Mouse (Mus musculus): ENCODE results near the gene Kcng4. TPM values are rescaled to one million over a fixed set of nuclear protein-coding genes. Genes with fewer than 3 reads are reported as not detected.

Gene Kcng4
- total and polyA plus RNA-seq, 2 experiments from 2014 or later: 0.28 to 1.6 TPM

GRCm38 (mm10) chr8:119630841-119631240, 4.6 kb downstream of the Kcng4 start:
- H3K27me3 ChIP-seq (ENCODE audit: insufficient read depth, low read length): peaks cover 2% of the 10 kb centered on the region; the same call in 1 of the 2 replicates
- no peak for ATAC-seq (ENCODE audit: low FRiP score)
- no peaks in the 10 kb centered on the region for H3K36me3 ChIP-seq (ENCODE audit: insufficient read depth, low read length)
- no peak for DNase-seq (ENCODE audit: low spot score)
- WGBS: 39% methylated on average over 3 of the region's 3 CpGs
- H3K4me2 ChIP-seq (ENCODE audit: low read depth, low read length, poor library complexity, severe bottlenecking): no peak overlapping the region
- H3K9ac ChIP-seq (replicated peaks; ENCODE audit: low read length, poor library complexity, severe bottlenecking): no peak overlapping the region
- no peak for TF ChIP-seq CTCF (IDR thresholded peaks at IDR 0.05)
- H3K9me3 ChIP-seq (ENCODE audit: low read length): no peaks in the 10 kb centered on the region
- no peak overlapping the region for H3K4me3 ChIP-seq (ENCODE audit: low read depth, low read length)
- no peaks in the 10 kb centered on the region for H3K4me1 ChIP-seq (ENCODE audit: insufficient read depth, low read length)
- H3K27ac ChIP-seq (ENCODE audit: low read depth, low read length): no peak overlapping the region

GRCm38 (mm10) chr8:119627613-119628359, 7.7 kb downstream of the Kcng4 start:
- H3K4me3 ChIP-seq (ENCODE audit: low read depth, low read length): no peak overlapping the region
- WGBS: 53% methylated on average over 10 of the region's 10 CpGs
- no peak overlapping the region for H3K4me2 ChIP-seq (ENCODE audit: low read depth, low read length, poor library complexity, severe bottlenecking)
- DNase-seq (ENCODE audit: low spot score): no peak
- no peaks in the 10 kb centered on the region for H3K9me3 ChIP-seq (ENCODE audit: low read length)
- no peak for ATAC-seq (ENCODE audit: low FRiP score)
- H3K9ac ChIP-seq (replicated peaks; ENCODE audit: low read length, poor library complexity, severe bottlenecking): no peak overlapping the region
- H3K4me1 ChIP-seq (ENCODE audit: insufficient read depth, low read length): no peaks in the 10 kb centered on the region
- H3K36me3 ChIP-seq (ENCODE audit: insufficient read depth, low read length): no peaks in the 10 kb centered on the region
- H3K27ac ChIP-seq (ENCODE audit: low read depth, low read length): no peak overlapping the region
- no peak for TF ChIP-seq CTCF (IDR thresholded peaks at IDR 0.05)
- H3K27me3 ChIP-seq (ENCODE audit: insufficient read depth, low read length): 0 out of 2 replicates have a peak, but pooled peaks cover 2% of the 10 kb centered on the region

GRCm38 (mm10) chr8:119627199-119627598, 8.3 kb downstream of the Kcng4 start:
- H3K36me3 ChIP-seq (ENCODE audit: insufficient read depth, low read length): no peaks in the 10 kb centered on the region
- H3K9me3 ChIP-seq (ENCODE audit: low read length): no peaks in the 10 kb centered on the region
- ATAC-seq (ENCODE audit: low FRiP score) (no peak), DNase-seq (ENCODE audit: low spot score) (no peak)
- 0 out of 2 replicates have a peak, but pooled peaks cover 2% of the 10 kb centered on the region for H3K27me3 ChIP-seq (ENCODE audit: insufficient read depth, low read length)
- H3K27ac ChIP-seq (ENCODE audit: low read depth, low read length): no peak overlapping the region
- WGBS: 86% methylated on average over 7 of the region's 7 CpGs
- no peak overlapping the region for H3K9ac ChIP-seq (replicated peaks; ENCODE audit: low read length, poor library complexity, severe bottlenecking)
- no peaks in the 10 kb centered on the region for H3K4me1 ChIP-seq (ENCODE audit: insufficient read depth, low read length)
- no peak overlapping the region for H3K4me2 ChIP-seq (ENCODE audit: low read depth, low read length, poor library complexity, severe bottlenecking)
- H3K4me3 ChIP-seq (ENCODE audit: low read depth, low read length): no peak overlapping the region
- TF ChIP-seq CTCF (IDR thresholded peaks at IDR 0.05): no peak

- Histone ChIP-seq H3K9me3 (ENCODE audit: low read length) (no peaks in the 10 kb centered on the region), H3K27ac (ENCODE audit: low read depth, low read length) (no peak overlapping the region), H3K27me3 (ENCODE audit: insufficient read depth, low read length) (no peaks in the 10 kb centered on the region), H3K4me1 (ENCODE audit: insufficient read depth, low read length) (no peaks in the 10 kb centered on the region), H3K4me3 (ENCODE audit: low read depth, low read length) (no peak overlapping the region), H3K4me2 (ENCODE audit: low read depth, low read length, poor library complexity, severe bottlenecking) (no peak overlapping the region), H3K36me3 (ENCODE audit: insufficient read depth, low read length) (no peaks in the 10 kb centered on the region), H3K9ac (replicated peaks; ENCODE audit: low read length, poor library complexity, severe bottlenecking) (no peak overlapping the region)
- TF ChIP-seq CTCF (IDR thresholded peaks at IDR 0.05): no peak
- WGBS: 81% methylated on average over 22 of the region's 22 CpGs
- DNase-seq (ENCODE audit: low spot score): no peak
- no peak for ATAC-seq (ENCODE audit: low FRiP score)
Measured at GRCm38 (mm10) chr8:119625788-119626187, 9.7 kb downstream of the Kcng4 start.

- no peak overlapping the region for H3K27ac ChIP-seq (ENCODE audit: low read depth, low read length)
- H3K9ac ChIP-seq (replicated peaks; ENCODE audit: low read length, poor library complexity, severe bottlenecking): no peak overlapping the region
- TF ChIP-seq CTCF (IDR thresholded peaks at IDR 0.05): no peak
- no peaks in the 10 kb centered on the region for H3K9me3 ChIP-seq (ENCODE audit: low read length)
- H3K4me2 ChIP-seq (ENCODE audit: low read depth, low read length, poor library complexity, severe bottlenecking): no peak overlapping the region
- WGBS: 89% methylated on average over 7 of the region's 7 CpGs
- H3K36me3 ChIP-seq (ENCODE audit: insufficient read depth, low read length): no peaks in the 10 kb centered on the region
- no peaks in the 10 kb centered on the region for H3K27me3 ChIP-seq (ENCODE audit: insufficient read depth, low read length)
- no peak overlapping the region for H3K4me3 ChIP-seq (ENCODE audit: low read depth, low read length)
- H3K4me1 ChIP-seq (ENCODE audit: insufficient read depth, low read length): no peaks in the 10 kb centered on the region
- no peak for DNase-seq (ENCODE audit: low spot score)
- ATAC-seq (ENCODE audit: low FRiP score): no peak
Measured at GRCm38 (mm10) chr8:119624916-119625315, 10.6 kb downstream of the Kcng4 start.

GRCm38 (mm10) chr8:119623744-119624143, 11.7 kb downstream of the Kcng4 start:
- Histone ChIP-seq H3K4me1 (ENCODE audit: insufficient read depth, low read length) (no peaks in the 10 kb centered on the region), H3K9me3 (ENCODE audit: low read length) (no peaks in the 10 kb centered on the region), H3K36me3 (ENCODE audit: insufficient read depth, low read length) (no peaks in the 10 kb centered on the region), H3K9ac (replicated peaks; ENCODE audit: low read length, poor library complexity, severe bottlenecking) (no peak overlapping the region), H3K27me3 (ENCODE audit: insufficient read depth, low read length) (no peaks in the 10 kb centered on the region), H3K4me2 (ENCODE audit: low read depth, low read length, poor library complexity, severe bottlenecking) (no peak overlapping the region), H3K4me3 (ENCODE audit: low read depth, low read length) (no peak overlapping the region), H3K27ac (ENCODE audit: low read depth, low read length) (no peak overlapping the region)
- WGBS: 80% methylated on average over 1 of the region's 1 CpGs
- ATAC-seq (ENCODE audit: low FRiP score): no peak
- no peak for TF ChIP-seq CTCF (IDR thresholded peaks at IDR 0.05)
- no peak for DNase-seq (ENCODE audit: low spot score)

Measured in midbrain, postnatal 0 days (tissue).